Mouse (Mus musculus) C2C12 (cell line): ENCODE measurements at regions not wholly inside any gene's neighbourhood (a gene's known extent, or its start where the extent isn't known, plus 50 kb on each side); places are given as distances from the start of the nearest gene placed in this dataset.

ENCODE experiments used
- CEBPB ChIP-seq: IDR thresholded peaks from one replicate; pipeline ENCODE4 v1.6.1; 2011; ENCODE audit warnings: low read depth, mild to moderate bottlenecking, control low read depth, moderate library complexity
- CTCF ChIP-seq: IDR thresholded peaks from one replicate; pipeline ENCODE4 v1.5.1; 2011; ENCODE audit not compliant: control insufficient read depth, insufficient read depth, insufficient read length
- MAX ChIP-seq: IDR thresholded peaks from one replicate; pipeline ENCODE4 v1.6.1; 2011; ENCODE audit warnings: mild to moderate bottlenecking, control low read depth
- USF1 ChIP-seq: IDR thresholded peaks from one replicate; pipeline ENCODE4 v1.6.1; 2011; ENCODE audit warnings: low read depth, mild to moderate bottlenecking, control low read depth, moderate library complexity

DNA sequence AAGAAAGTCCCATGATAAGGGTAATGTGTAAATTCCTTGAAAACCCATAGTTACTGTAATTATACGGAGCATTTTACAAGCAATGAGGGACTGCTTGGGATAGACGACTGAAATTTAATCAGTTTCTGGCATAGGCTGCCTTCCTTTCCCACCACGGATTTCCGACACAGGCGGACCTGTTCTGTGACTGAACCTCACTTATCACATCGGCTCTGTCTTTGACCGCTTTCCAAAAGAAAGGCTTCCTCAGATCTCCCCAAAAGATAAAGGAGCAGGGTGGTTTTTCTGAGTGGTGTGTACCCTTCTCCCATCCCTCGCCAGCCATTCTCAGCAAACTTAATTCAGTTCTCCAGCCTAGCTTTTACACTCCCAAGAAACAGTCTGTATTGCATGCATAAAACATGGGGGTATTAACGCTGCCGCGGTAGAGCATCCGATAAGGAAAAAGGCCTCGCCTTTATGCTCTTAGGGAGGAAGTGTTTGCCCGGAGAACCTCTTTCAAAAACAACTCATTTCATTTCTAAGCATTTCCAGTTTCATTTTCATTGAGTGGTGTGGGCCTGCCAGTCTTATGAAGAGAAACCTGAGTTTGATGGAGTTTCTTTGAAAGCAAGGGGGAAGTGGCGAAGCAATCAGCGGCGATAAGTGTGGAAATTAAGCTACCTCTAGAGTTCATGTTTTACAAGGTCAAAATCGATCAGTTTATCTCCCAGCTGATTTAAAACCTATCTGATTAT lies 435.8 kb upstream of the Adgrl2 start:
- TF ChIP-seq MAX = no peak
- no peak for TF ChIP-seq CTCF
- TF ChIP-seq CEBPB = no peak
- TF ChIP-seq USF1 = no peak
